Mouse (Mus musculus) stomach, embryonic 14.5 days (tissue): ENCODE measurements around the gene Pcyt1b. TPM values are rescaled to one million over a fixed set of nuclear protein-coding genes. Genes with fewer than 3 reads are reported as not detected.
A peak's percentile ranks its signal among the peaks of the same experiment; 100 is the strongest.

ENCODE experiments used
- ATAC-seq: fragments of 200-750 bp; cut with Nextera tagmentation; 2 replicates; pipeline ENCODE4 v1.8.0; 2017; ENCODE audit warnings: low read depth, moderate TSS enrichment; ENCODE audit not compliant: insufficient number of reproducible peaks, insufficient read depth, low FRiP score
- H3K27ac ChIP-seq: fragments of 300-500 bp; sonication (generic); 2 replicates; pipeline ENCODE4 v1.5.1; 2014; ENCODE audit warnings: mild to moderate bottlenecking, low read length, moderate library complexity, mixed read lengths
- H3K27me3 ChIP-seq: fragments of 300-500 bp; sonication (generic); 2 replicates; pipeline ENCODE4 v1.6.1; 2014; ENCODE audit warnings: low read length, control low read depth, mixed read lengths; ENCODE audit not compliant: control insufficient read depth, insufficient read depth
- H3K36me3 ChIP-seq: fragments of 300-500 bp; sonication (generic); 2 replicates; pipeline ENCODE4 v1.6.1; 2014; ENCODE audit warnings: mild to moderate bottlenecking, control low read depth, low read length, moderate library complexity, mixed read lengths; ENCODE audit not compliant: control insufficient read depth, insufficient read depth
- H3K4me1 ChIP-seq: fragments of 300-500 bp; sonication (generic); 2 replicates; pipeline ENCODE4 v1.6.1; 2014; ENCODE audit warnings: low read length, control low read depth, mixed read lengths; ENCODE audit not compliant: control insufficient read depth, insufficient read depth
- H3K4me2 ChIP-seq: fragments of 300-500 bp; sonication (generic); replicated peaks from 2 replicates; pipeline ENCODE4 v1.6.1; 2014; ENCODE audit warnings: low read depth, low read length, control low read depth
- H3K4me3 ChIP-seq: fragments of 300-500 bp; sonication (generic); 2 replicates; pipeline ENCODE4 v1.5.1; 2014; ENCODE audit warnings: low read depth, low read length, control low read depth
- H3K9ac ChIP-seq: fragments of 300-500 bp; sonication (generic); replicated peaks from 2 replicates; pipeline ENCODE4 v1.6.1; 2014; ENCODE audit warnings: low read depth, mild to moderate bottlenecking, control low read depth, low read length, moderate library complexity, mixed read lengths
- H3K9me3 ChIP-seq: fragments of 300-500 bp; sonication (generic); 2 replicates; pipeline ENCODE4 v1.6.1; 2016; ENCODE audit warnings: low read depth, low read length, control low read depth; ENCODE audit not compliant: control insufficient read depth
- WGBS: fragments of 180-500 bp; shearing (Covaris S2); extraction: QIAGEN DNeasy Blood & Tissue Kit; methylation state at CpG from one replicate; pipeline ENCODE4 v1.1.7; 2014; 5-methylcytosine and 5-hydroxymethylcytosine counted together
- polyA plus RNA-seq: library from polyadenylated mRNA; unstranded; fragments of >200 nt; fragmentation: Nextera tagmentation; extraction: Ambion mirVana; gene quantifications from 2 replicates; pipeline ENCODE4 v1.2.1, GENCODE M21; 2014

Pcyt1b gene
- polyA plus RNA-seq, 1 experiment from 2014 or later, result 2.8 TPM

DNA sequence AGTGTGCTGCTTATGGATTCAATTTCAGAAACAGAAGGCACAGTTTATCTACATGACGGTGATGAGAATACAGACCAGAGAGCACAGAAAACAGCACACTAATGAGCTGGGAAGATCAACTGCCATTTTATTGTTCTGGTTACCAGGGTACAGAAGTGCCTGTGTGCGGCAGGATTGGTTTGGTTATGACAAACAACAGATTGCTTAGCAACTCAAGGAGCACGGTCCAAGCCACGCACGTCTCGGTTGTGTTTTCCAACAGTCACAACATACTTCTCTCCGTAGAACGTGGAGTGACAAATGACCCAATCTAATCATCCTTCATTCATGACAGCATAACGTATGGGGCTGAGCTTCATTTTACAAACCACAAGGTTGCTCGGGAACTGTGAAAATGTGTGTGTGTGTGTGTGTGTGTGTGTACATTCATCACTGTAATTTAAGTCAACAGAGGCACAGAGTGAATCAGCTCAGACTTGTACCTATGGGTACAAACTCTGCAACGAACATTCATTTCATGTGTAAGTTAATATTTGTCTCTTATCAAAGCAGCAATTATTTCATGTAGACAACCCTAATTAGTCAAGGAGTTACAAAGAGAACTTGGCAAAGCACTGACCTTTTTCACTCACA is 100.7 kb downstream of the Pcyt1b start:
- no peaks in the 10 kb centered on the region for H3K27me3 ChIP-seq
- no peak overlapping the region for H3K4me3 ChIP-seq
- ATAC-seq, result no peak
- H3K9ac ChIP-seq, result no peak overlapping the region
- no peaks in the 10 kb centered on the region for H3K36me3 ChIP-seq
- no peaks in the 10 kb centered on the region for H3K4me1 ChIP-seq
- WGBS, result 43% methylated on average over 11 of the region's 11 CpGs
- H3K9me3 ChIP-seq, result no peaks in the 10 kb centered on the region
- no peak overlapping the region for H3K27ac ChIP-seq
- no peak overlapping the region for H3K4me2 ChIP-seq

DNA sequence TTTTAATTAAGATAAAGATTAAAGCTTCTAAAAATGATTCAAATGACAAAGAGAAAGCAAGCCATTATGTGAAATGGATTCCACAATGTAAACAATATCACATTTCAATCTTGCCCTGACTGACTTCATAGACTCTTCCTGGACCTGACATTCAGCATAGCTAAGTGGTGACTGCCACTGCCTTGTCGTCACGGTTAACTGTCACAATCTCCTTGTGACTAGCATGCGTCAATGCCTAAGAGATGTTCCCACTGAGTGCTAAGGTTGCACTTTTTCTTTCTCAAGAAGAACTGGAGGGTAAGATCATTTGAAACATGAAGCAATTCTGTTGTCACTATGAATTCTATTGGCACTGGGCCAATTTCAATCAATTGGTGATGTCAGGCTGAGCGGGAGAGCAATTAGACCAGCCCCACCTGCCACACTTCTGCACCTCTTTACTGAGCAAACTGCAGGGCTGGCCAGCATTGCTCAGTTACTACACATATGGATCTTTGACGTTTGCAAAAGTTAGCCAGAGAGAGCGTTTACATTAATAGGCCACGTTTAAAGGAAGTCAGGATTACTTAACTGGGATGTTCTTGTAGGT is 102.3 kb downstream of the Pcyt1b start:
- Histone ChIP-seq H3K4me1 (no peaks in the 10 kb centered on the region), H3K36me3 (no peaks in the 10 kb centered on the region), H3K27me3 (no peaks in the 10 kb centered on the region), H3K9me3 (no peaks in the 10 kb centered on the region), H3K4me2 (no peak overlapping the region), H3K4me3 (no peak overlapping the region), H3K27ac (no peak overlapping the region), H3K9ac (no peak overlapping the region)
- 37% methylated on average over 7 of the region's 7 CpGs for WGBS
- ATAC-seq, result no peak

DNA sequence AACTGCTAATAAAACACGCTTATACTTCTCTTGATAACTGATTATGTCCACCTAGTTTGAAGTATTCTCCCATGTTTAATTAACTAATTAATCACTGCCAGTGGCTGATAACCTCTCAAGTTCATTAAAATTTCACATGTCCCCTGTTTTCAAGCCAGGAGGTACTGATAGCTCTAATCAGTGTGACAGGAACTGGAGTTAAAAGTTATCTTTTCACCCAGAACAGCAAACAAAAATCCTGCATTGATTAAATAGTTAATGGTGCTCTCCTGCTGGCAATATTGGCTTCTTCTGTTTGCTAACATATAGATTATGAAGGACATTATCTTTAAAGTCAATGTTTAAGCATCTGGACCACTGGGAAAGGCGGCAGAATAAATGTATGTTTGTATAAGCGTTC is 106.1 kb downstream of the Pcyt1b start:
- Histone ChIP-seq H3K4me3 (no peak overlapping the region), H3K9me3 (no peaks in the 10 kb centered on the region), H3K4me1 (no peaks in the 10 kb centered on the region), H3K27me3 (no peaks in the 10 kb centered on the region), H3K9ac (no peak overlapping the region), H3K36me3 (no peaks in the 10 kb centered on the region), H3K4me2 (no peak overlapping the region), H3K27ac (no peak overlapping the region)
- 72% methylated on average over 3 of the region's 3 CpGs for WGBS
- peak; percentile 61; the same call in 1 of the 2 replicates for ATAC-seq

DNA sequence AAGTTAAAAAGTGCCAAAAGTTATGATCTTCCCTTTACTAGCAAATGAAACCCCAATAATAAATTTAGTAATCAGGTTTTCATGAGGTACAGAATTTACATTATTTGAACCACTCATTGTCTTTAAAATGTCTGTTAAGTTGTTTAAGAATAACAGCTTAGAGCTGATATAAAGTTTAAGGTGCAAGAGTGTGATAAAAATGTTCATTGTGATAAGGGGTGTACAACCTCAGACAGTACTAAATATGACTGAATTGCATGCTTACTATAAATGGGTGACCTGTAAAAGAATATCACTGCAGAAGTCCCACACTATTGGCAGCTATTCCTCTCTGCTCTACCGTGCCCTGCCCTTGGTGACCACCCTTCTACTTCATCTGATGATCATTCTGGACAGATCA is 134.9 kb downstream of the Pcyt1b start:
- H3K4me2 ChIP-seq, result no peak overlapping the region
- no peaks in the 10 kb centered on the region for H3K27me3 ChIP-seq
- no peak overlapping the region for H3K9ac ChIP-seq
- no peaks in the 10 kb centered on the region for H3K36me3 ChIP-seq
- no peak overlapping the region for H3K4me3 ChIP-seq
- no peaks in the 10 kb centered on the region for H3K4me1 ChIP-seq
- WGBS, result 84% methylated on average over 1 of the region's 1 CpGs
- no peak for ATAC-seq
- no peak overlapping the region for H3K27ac ChIP-seq
- H3K9me3 ChIP-seq, result no peaks in the 10 kb centered on the region

DNA sequence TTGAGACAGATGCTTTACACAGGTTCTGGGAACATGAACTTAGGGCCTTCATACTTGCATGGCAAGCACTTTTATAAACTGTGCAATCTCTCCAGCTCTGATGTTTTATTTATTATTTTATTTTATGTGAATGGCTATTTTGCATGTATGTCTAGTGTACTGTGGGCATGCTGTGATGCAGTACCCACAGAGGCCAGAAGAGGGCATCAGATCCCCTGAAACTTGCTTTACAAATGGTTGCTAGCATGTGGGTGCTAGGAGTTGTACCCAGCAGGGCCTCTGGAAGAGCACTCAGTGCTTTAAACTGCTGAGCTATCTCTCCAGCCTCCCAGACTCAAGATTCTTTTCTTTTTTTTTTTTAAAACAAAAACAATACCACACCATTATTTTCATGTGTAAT is 138.5 kb downstream of the Pcyt1b start:
- Histone ChIP-seq H3K36me3 (no peaks in the 10 kb centered on the region), H3K27ac (no peak overlapping the region), H3K4me1 (no peaks in the 10 kb centered on the region), H3K4me2 (no peak overlapping the region), H3K27me3 (no peaks in the 10 kb centered on the region), H3K4me3 (no peak overlapping the region), H3K9ac (no peak overlapping the region), H3K9me3 (no peaks in the 10 kb centered on the region)
- no peak for ATAC-seq

Other genes starting within 250 kb of the Pcyt1b start
- 21.3 and 22.7 TPM in 2 replicates for gene Pola1, start 22.7 kb upstream of the Pcyt1b start, polyA plus RNA-seq
- 52.6 and 57.4 TPM in 2 replicates for gene Pdk3, start 177.3 kb downstream of the Pcyt1b start, polyA plus RNA-seq